Mouse (Mus musculus) forebrain, postnatal 0 days (tissue): Measurements from ENCODE around the gene Eng. TPM values are rescaled to one million over a fixed set of nuclear protein-coding genes. Genes with fewer than 3 reads are reported as not detected.

Experiments
- ATAC-seq: fragments of 200-750 bp; cut with Nextera tagmentation; 2 replicates; pipeline ENCODE4 v1.8.0; 2017; ENCODE audit warnings: mild to moderate bottlenecking, moderate library complexity
- DNase-seq: peaks from one replicate; pipeline ENCODE4 v3.0.0-alpha.2; 2015
- H3K27ac ChIP-seq: fragments of 300-500 bp; sonication (generic); 2 replicates; pipeline ENCODE4 v1.5.1; 2014; ENCODE audit warnings: low read depth, mild to moderate bottlenecking, antibody characterized with exemption, low read length, moderate library complexity, mixed read lengths
- H3K27me3 ChIP-seq: fragments of 300-500 bp; sonication (generic); 2 replicates; pipeline ENCODE4 v1.6.1; 2014; ENCODE audit warnings: mild to moderate bottlenecking, low read length, mixed read lengths; ENCODE audit not compliant: insufficient read depth
- H3K36me3 ChIP-seq: fragments of 300-500 bp; sonication (generic); 2 replicates; pipeline ENCODE4 v1.6.1; 2014; ENCODE audit warnings: mild to moderate bottlenecking, moderate library complexity; ENCODE audit not compliant: insufficient read depth
- H3K4me1 ChIP-seq: fragments of 300-500 bp; sonication (generic); 2 replicates; pipeline ENCODE4 v1.6.1; 2014; ENCODE audit warnings: antibody characterized with exemption; ENCODE audit not compliant: insufficient read depth
- H3K4me2 ChIP-seq: fragments of 300-500 bp; sonication (generic); 2 replicates; pipeline ENCODE4 v1.6.1; 2014; ENCODE audit warnings: low read depth, mild to moderate bottlenecking, moderate library complexity
- H3K4me3 ChIP-seq: fragments of 300-500 bp; sonication (generic); 2 replicates; pipeline ENCODE4 v1.5.1; 2014; ENCODE audit warnings: low read depth, low read length, mixed read lengths
- H3K9ac ChIP-seq: fragments of 300-500 bp; sonication (generic); 2 replicates; pipeline ENCODE4 v1.6.1; 2014; ENCODE audit warnings: mild to moderate bottlenecking
- H3K9me3 ChIP-seq: fragments of 300-500 bp; sonication (generic); 2 replicates; pipeline ENCODE4 v1.6.1; 2016; ENCODE audit warnings: low read length
- CTCF ChIP-seq: sonication (generic); IDR thresholded peaks from 2 replicates; pipeline ENCODE4 v1.5.1; 2016; ENCODE audit warnings: antibody characterized with exemption, control low read depth, low read depth
- WGBS: fragments of 180-500 bp; shearing (Covaris S2); extraction: QIAGEN DNeasy Blood & Tissue Kit; methylation state at CpG from one replicate; pipeline ENCODE4 v1.1.7; 2014; 5-methylcytosine and 5-hydroxymethylcytosine counted together
- polyA plus RNA-seq: library from polyadenylated mRNA; unstranded; fragments of >200 nt; fragmentation: Nextera tagmentation; extraction: Ambion mirVana; gene quantifications from 2 replicates; pipeline ENCODE4 v1.2.1, GENCODE M21; 2015
- total RNA-seq: library from RNA; depleted of rRNA; stranded (reverse); fragments of >200 nt; gene quantifications from 2 replicates; pipeline ENCODE4 v1.2.3, GENCODE M21; 2014

Eng gene
- total and polyA plus RNA-seq, 2 experiments from 2014 or later, result 14.7 to 22.1 TPM

- Histone ChIP-seq H3K27me3 (no peaks in the 10 kb centered on the region), H3K27ac (0 out of 2 replicates have a peak overlapping the region, but pooled peaks have one; percentile 45), H3K4me2 (peak overlapping the region; percentile 35), H3K36me3 (peaks cover 3% of the 10 kb centered on the region), H3K4me3 (no peak overlapping the region), H3K4me1 (peaks cover 27% of the 10 kb centered on the region), H3K9me3 (no peaks in the 10 kb centered on the region), H3K9ac (no peak overlapping the region)
- peak; percentile 70 for DNase-seq
- TF ChIP-seq CTCF, result no peak
- peak; percentile 59 for ATAC-seq
- WGBS, result 36% methylated on average over 9 of the region's 9 CpGs
Measured at GRCm38 (mm10) chr2:32629276-32629976, 17.0 kb upstream of the Eng start.

- ATAC-seq, result no peak
- Histone ChIP-seq H3K4me2 (no peak overlapping the region), H3K36me3 (peaks cover 7% of the 10 kb centered on the region), H3K27ac (no peak overlapping the region), H3K4me3 (no peak overlapping the region), H3K9ac (no peak overlapping the region), H3K9me3 (no peaks in the 10 kb centered on the region), H3K27me3 (no peaks in the 10 kb centered on the region), H3K4me1 (peaks cover 24% of the 10 kb centered on the region)
- 77% methylated on average over 8 of the region's 9 CpGs for WGBS
- no peak for TF ChIP-seq CTCF
- no peak for DNase-seq
Measured at GRCm38 (mm10) chr2:32630036-32630435, 16.4 kb upstream of the Eng start.

- no peaks in the 10 kb centered on the region for H3K27me3 ChIP-seq
- DNase-seq, result no peak
- WGBS, result 88% methylated on average over 10 of the region's 10 CpGs
- no peak for TF ChIP-seq CTCF
- H3K4me1 ChIP-seq, result peaks cover 16% of the 10 kb centered on the region
- no peak overlapping the region for H3K9ac ChIP-seq
- H3K4me2 ChIP-seq, result no peak overlapping the region
- peaks cover 7% of the 10 kb centered on the region for H3K36me3 ChIP-seq
- no peak for ATAC-seq
- H3K4me3 ChIP-seq, result no peak overlapping the region
- no peak overlapping the region for H3K27ac ChIP-seq
- no peaks in the 10 kb centered on the region for H3K9me3 ChIP-seq
Measured at GRCm38 (mm10) chr2:32631046-32631445, 15.3 kb upstream of the Eng start.

GRCm38 (mm10) chr2:32631737-32632394, 14.5 kb upstream of the Eng start:
- no peak overlapping the region for H3K27ac ChIP-seq

GRCm38 (mm10) chr2:32633660-32634059, 12.7 kb upstream of the Eng start:
- Histone ChIP-seq H3K9me3 (no peaks in the 10 kb centered on the region), H3K36me3 (peaks cover 7% of the 10 kb centered on the region), H3K9ac (no peak overlapping the region), H3K4me3 (no peak overlapping the region), H3K4me1 (peaks cover 5% of the 10 kb centered on the region; the same call in 1 of the 2 replicates), H3K4me2 (no peak overlapping the region), H3K27ac (no peak overlapping the region), H3K27me3 (no peaks in the 10 kb centered on the region)
- WGBS, result 74% methylated on average over 5 of the region's 5 CpGs
- ATAC-seq (no peak), DNase-seq (no peak)
- TF ChIP-seq CTCF, result no peak

More at GRCm38 (mm10) chr2:32631737-32632394, 14.5 kb upstream of the Eng start:
- Histone ChIP-seq H3K9ac (no peak overlapping the region), H3K27me3 (no peaks in the 10 kb centered on the region), H3K4me3 (no peak overlapping the region), H3K36me3 (peaks cover 7% of the 10 kb centered on the region), H3K4me1 (peaks cover 8% of the 10 kb centered on the region; the same call in 1 of the 2 replicates), H3K9me3 (no peaks in the 10 kb centered on the region), H3K4me2 (no peak overlapping the region)
- DNase-seq, result peak; percentile 82
- peak; percentile 88 for TF ChIP-seq CTCF
- peak; percentile 37; the same call in 1 of the 2 replicates for ATAC-seq
- 59% methylated on average over 7 of the region's 7 CpGs for WGBS

- Histone ChIP-seq H3K27me3 (no peaks in the 10 kb centered on the region), H3K9me3 (no peaks in the 10 kb centered on the region), H3K9ac (no peak overlapping the region), H3K27ac (no peak overlapping the region), H3K4me2 (no peak overlapping the region), H3K4me3 (no peak overlapping the region), H3K4me1 (no peaks in the 10 kb centered on the region; the same call in 1 of the 2 replicates), H3K36me3 (peaks cover 7% of the 10 kb centered on the region)
- WGBS, result 83% methylated on average over 10 of the region's 10 CpGs
- DNase-seq (no peak), ATAC-seq (no peak)
- TF ChIP-seq CTCF, result no peak
Measured at GRCm38 (mm10) chr2:32634277-32635105, 11.9 kb upstream of the Eng start.
